Mouse (Mus musculus) lung, postnatal 36 days (tissue): ENCODE results near the gene Gnaz.

Experiments used
- DNase-seq: peaks from one replicate; pipeline ENCODE4 v3.0.0; 2022; ENCODE audit warnings: mixed read lengths

Gene Gnaz

DNA sequence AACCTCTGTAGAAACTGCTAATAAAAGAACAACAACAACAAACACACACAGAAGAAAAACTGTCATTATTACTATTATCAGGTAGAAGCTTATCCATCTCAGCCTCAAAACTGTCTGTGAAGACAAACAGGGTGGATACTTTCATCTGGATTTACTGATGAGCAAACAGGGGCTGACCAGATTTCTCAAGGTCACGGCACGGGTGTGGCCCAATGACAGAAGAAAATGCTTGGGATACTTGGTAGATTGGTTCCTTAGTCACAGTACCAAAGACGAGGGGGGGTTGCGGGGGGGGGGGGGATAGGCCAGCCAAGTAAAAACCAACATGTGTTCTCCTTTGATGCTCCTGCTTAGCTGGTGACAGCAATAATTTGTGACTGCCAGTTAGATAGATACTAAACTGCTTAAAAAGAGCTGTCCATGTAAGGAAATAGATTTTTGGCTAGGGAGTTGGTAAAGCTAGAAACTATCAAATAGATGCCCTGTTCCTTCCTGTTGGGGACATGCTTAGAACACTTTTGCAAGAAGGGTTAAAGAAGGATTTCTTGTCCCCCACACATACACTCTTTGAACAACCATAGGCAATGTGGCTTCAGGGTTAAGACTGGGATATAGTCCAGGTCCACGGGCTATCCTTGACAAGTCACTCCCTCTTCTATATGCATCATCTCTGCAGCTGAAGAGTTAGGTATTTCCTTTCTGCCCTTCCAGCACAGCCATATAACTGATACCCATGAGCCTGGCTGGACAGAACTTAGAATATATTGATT is 64.6 kb downstream of the Gnaz start:
- no peak for DNase-seq

DNA sequence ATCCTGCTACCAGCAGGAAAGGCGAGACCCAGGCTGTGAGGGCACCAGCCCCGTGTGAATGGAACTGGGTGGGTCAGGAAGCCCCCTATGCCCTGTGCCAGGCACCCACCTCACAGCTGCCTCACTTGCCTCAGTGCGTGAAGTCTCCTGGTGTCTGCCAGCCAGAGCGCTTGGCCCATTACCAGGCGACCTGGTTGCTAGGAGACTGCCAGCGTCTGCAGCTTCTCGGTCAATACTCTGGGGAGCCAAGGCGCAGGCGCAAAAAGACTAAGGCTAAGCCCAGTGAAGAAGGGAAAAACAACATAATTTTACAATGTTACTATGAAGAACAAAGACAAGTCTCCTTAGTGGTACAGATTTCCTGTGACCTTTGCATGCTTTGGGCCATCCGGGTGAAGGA is 65.4 kb downstream of the Gnaz start, which contains the start of gene Rsph14:
Gene Rsph14, minus strand, starts transcription at position 192 of the 400 bp plus-strand sequence.
- DNase-seq, result peak; percentile 82

DNA sequence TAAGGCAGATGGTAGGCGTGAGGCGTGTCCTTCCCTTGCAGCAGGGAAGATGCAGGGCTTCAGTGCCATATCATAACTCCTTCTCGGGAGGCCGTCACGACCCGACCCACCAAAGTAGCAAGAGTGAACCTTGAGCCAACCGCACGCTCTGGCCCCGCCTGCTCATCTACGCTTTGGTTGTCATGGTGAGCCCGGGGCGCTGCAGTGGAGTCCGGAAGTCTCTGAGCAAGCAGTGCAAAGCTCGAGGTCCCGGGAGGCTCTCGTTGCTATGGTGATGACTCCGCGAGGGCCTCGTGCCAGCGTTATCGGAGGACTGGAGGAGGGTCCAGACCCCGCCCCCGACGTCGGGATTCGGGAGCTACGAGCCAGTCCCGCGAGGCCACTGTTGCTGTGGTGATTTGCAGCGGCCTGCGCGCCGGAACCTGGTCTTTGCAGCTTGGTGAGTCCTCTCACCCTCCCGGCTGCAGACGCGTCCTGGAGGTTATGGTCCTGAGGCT is 70.0 kb downstream of the Gnaz start, which contains the start of gene Rab36:
Gene Rab36, plus strand, starts transcription at position 176 of the 497 bp plus-strand sequence.
- DNase-seq, result peak; percentile 93

DNA sequence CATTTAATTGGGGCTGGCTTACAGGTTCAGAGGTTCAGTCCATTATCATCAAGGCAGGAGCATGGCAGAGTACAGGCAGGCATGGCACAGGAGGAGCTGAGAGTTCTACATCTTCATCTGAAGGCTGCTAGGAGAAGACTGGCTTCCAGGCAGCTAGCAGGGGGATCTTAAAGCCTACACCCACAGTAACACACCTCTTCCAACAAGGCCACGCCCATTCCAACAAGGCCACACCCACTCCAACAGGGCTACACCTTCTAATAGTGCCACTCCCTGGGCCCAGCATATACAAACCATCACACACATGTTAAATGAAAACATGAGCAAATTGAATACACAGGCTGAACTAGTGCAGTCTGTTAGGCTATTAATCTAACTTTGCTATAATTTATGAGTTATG is 75.1 kb downstream of the Gnaz start:
- peak; percentile 24 for DNase-seq

DNA sequence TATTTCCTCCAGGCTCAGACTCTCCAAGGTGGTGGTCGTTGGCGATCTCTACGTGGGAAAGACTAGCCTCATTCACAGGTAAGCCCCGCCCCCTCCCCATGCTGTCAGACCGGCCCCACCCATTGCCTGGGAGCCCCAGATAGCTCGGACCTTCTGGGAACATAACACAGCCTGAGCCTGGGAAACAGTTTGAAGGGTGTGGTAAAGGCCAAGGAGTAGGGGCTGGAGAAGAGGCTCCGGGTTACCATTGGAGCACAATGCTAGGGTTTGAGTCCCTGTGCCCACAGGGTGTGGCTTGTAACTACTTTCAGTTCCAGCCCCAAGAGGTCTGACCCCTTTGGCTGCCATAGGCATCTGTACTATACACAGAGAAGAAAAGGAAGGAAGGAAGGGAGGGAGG is 77.5 kb downstream of the Gnaz start:
- no peak for DNase-seq

DNA sequence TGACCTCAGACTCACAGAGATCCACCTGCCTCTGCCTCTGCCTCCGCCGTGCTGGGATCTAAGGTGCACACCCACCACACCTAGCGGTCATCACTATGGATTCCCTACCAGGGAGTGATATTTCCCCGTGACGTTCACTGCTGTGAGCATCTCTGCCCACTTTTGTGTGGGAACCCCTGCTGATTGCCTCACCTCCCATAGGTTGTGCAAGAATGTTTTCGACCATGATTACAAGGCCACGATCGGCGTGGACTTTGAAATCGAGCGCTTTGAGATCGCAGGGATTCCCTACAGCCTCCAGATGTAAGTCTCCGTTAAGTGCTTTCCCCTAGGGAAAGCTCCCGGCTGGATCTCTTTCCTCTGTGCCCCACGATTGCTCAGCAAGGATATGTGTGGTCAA is 78.9 kb downstream of the Gnaz start:
- no peak for DNase-seq

DNA sequence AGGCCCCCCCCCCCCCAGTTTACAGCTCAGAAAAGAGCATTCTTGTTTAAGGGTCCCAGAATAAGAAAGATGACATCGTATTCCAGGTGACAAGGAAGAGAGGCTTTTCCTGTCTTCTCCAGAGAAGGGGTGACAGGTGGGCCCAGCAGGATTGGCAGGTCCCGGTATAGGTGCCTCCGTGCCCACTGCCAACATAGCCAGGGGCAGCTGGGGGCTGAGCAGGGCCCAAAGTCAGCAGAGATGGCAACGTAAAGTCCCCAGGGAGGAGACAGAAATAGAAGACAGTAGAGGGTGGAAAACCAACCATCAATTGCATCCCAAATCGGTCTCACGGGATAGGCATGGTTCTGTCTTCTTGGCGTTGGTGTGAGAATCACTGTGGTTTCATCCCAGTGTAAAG is 81.7 kb downstream of the Gnaz start:
- no peak for DNase-seq

DNA sequence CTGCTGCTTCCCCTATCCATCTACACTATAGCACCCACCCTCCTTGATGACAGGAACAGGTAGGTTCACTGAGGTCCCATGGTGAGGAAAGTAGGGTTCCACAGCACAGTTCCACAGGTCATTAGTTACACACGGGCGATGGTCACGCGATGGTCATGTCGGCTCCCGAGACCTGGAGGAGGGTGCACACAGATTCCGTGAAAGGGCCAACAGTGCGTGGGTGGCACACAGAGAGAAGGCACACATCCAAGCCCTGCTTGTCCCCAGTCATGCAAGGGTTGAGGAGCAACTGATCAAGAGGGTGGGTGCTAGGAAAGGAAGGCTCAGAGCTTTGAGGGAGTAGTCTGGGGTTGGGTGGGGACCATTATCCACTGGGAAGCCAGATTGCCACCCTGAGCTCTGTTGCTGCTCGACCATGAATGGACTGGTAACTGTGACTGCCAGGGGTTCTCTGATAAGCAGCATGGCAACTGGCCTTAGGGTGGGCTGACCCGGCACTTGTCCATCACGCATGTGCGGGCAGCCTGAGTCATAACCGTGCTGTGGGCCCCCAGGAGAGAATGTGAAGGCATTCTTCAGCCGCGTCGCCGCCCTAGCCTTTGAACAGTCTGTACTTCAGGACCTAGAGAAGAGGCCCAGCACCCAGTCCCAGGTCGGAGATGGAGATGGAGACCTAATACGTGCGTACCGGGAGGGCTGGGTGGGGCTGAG is 84.5 kb downstream of the Gnaz start:
- no peak for DNase-seq

DNA sequence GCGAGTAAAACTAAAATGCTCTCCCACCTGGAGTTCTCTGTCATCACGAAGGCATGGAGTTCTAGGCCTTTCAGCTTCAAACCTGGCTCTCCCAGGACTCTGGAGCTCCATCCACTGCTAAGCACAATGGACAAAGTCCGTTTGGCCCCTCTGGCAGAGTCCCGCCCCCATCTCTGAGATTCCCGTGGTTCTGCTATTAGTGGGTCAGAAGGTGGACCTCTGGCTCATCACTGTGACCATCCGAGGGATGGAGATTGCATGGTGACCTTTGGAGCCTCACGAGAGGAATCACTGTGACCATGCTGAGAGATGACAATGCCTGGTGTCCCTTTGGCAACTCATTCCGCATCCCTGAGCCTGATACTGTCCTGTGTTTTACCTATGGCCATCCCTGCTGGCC is 85.9 kb downstream of the Gnaz start:
- no peak for DNase-seq

DNA sequence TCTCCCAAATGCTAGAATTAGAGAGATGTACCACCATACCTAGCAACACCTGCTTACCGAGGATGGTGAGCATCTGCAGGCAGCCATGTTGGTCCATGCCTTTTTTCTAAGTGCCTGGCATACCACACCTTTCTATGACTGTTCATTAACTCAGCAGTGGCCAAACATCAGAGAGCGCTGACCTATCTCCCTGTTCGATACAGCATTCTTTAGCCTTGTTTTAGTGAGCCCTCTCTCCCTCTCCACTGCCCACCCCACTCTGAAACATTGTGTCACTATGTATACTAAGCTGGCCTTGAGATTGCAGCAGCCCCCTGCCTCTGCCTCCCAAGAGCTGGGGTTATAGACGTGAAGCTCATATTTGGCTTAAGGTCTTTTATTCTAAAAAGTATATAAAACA is 86.7 kb downstream of the Gnaz start:
- DNase-seq, result no peak

DNA sequence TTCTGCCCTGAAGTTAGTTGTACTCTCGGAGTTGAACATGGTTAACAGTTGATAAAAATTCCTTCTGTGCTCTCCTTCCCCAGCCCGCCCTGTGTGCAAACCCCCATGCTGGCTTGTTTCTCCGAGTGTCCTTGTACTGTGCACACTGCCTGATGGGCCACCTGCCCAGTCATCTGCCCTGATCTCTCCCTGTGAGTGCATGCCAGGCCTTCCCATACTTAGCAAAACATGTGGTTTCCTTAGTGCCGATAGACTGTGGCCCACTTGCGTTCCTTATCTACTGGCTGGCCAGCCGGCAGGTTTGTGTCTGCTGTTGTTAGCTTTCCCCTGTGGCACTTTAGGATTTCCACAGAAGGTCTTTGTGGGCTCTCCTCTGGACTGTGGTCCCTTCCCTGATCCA is 87.1 kb downstream of the Gnaz start:
- DNase-seq, result peak; percentile 73

DNA sequence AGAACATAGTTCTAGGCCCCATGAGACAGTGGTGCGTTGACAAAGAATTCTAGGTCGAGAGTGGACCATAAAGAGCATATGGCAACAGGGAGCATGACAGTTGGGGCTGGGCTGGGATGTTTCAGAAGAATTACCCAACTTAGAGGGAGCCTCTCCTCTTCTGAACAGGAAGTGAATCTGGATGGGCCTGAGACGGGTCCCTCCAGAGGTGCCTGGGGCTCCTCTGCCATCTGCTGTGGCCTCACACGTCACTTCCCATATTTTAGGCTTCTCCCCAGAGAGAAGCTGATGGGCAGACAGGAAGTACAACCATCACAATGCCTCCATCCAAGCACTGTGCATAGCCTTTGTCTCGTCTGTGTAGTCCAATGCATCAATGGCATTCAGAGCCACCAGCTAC is 88.7 kb downstream of the Gnaz start:
- DNase-seq, result no peak

DNA sequence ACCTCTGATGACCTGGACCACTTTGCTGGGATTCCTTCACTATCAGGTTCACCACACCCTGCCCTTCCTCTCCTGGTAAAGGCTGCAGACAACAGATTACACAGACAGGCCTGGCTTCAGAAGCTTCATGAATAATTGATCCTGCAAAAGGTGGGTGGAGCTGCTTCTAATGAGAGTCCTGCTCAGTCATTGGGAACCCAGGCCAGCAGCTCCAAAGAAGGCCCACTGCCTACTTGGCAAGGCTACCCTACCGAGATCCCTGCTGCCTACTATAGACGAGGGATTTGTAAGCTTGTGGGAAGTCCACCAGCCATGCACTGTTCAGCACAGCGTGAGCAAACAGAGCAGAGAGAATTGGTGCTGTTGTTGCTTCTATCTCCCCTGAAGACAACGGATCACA is 89.3 kb downstream of the Gnaz start:
- no peak for DNase-seq

DNA sequence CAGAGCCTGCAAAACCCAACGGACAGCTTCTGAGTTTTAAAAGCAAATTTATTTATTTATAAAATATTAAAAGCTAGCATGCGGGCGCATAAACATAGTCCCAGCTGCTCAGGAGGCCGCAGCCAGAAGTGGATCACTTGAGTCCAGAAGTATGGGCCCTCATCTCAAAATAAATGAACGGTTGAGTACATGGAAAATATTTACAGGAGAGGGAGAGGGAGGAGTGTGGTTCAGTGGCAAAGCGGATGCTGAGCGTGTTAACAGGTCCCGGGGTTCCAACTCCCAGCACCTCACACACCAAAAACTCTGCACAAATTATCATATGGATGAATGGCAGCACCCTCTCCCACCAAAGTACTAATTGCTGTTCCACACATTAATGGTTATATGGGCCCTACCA is 91.4 kb downstream of the Gnaz start:
- peak; percentile 81 for DNase-seq

DNA sequence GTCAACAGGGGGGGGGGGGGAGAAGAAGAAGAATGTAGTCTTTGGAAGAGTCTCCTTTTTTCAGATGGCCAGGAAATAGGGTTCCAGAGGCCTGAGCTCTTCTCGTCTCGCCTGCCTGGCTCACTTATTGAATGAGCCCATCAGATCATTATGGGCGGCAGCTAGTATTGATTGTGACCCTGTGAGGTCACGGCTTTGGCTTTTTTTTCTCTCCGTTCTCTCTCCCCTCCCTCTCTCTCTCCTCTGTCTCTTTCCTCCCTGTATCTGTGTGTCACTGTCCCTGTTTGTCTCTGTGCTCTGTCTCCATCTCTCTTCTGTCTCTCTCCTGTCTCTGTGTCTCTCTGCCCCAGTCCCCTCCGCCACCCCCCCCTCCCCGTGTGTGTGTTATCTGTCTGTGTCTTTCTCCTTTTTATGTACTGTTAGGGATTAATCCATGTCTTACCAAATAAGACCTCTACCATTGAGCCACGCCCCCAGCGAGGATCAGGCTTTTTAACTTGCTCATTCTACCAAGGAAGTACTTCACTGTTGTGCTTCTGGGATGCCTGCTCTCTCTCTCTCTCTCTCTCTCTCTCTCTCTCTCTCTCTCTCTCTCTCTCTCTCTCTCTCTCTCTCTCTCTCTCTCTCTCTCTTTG is 91.9 kb downstream of the Gnaz start:
- peak; percentile 62 for DNase-seq

DNA sequence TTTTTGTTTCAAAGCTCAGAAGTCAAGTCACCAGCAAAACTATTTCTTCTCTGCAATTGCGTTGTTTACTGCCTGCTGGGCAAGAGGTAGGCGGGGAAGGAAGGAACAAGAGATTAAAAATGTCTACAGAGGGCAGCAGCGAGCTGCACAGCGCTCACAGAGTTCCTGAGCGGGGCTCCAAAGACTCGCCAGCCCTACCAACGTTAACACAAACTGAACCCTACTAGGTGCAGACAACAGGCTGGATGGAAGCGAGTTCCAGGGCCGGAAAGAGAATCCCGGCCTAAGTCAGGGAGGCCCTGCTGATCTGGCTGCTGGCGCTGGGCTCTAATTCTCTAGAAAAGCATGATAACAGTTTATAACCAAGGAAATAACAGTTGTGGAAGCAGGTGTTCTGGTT is 92.4 kb downstream of the Gnaz start:
- peak; percentile 92 for DNase-seq

DNA sequence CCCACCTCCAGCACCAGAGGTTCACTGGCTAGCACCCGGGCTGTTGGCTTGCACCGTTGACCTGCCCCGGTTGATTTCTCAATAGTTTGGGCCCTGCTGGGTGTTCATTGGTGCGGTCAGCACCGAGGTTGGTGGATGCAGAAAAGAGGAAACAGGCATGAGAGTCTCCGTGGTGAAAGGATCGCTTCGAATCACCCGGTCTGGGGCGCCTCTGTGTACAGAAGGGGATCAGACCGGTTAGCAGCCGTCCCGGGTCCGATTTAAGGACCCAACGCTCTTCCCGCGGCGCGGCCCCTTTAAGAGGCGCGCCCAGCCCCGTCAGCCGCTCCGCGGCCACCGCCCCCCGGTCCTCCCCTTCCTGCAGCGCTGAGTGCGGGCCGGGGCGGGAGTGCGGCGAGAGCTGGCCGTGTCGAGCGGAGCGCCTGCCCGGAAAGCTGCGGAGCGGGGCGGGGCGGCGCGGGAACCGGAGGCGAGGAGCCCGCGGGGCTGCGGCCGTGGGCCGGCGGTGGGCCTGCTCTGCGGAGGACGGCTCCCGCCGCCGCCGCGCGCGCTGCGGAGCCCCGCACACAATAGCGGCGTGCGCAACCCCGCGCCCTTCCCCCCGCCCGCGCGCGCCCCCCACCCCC is 93.4 kb downstream of the Gnaz start, which contains the start of gene Bcr:
Gene Bcr, plus strand, starts transcription at position 376 of the 626 bp plus-strand sequence.
- DNase-seq, result peak; percentile 83

DNA sequence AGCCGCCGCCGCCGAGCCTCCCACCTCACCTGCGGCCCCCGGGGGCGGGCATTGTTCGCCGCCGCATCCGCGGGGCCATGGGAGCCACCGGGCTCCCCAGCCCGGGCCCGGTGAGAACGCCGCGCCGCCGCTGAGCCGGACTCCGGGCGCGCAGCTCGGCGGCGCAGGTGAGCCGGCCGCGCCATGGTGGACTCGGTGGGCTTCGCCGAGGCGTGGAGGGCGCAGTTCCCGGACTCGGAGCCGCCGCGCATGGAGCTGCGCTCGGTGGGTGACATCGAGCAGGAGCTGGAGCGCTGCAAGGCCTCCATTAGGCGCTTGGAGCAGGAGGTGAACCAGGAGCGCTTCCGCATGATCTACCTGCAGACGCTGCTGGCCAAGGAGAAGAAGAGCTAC is 93.9 kb downstream of the Gnaz start:
- no peak for DNase-seq

DNA sequence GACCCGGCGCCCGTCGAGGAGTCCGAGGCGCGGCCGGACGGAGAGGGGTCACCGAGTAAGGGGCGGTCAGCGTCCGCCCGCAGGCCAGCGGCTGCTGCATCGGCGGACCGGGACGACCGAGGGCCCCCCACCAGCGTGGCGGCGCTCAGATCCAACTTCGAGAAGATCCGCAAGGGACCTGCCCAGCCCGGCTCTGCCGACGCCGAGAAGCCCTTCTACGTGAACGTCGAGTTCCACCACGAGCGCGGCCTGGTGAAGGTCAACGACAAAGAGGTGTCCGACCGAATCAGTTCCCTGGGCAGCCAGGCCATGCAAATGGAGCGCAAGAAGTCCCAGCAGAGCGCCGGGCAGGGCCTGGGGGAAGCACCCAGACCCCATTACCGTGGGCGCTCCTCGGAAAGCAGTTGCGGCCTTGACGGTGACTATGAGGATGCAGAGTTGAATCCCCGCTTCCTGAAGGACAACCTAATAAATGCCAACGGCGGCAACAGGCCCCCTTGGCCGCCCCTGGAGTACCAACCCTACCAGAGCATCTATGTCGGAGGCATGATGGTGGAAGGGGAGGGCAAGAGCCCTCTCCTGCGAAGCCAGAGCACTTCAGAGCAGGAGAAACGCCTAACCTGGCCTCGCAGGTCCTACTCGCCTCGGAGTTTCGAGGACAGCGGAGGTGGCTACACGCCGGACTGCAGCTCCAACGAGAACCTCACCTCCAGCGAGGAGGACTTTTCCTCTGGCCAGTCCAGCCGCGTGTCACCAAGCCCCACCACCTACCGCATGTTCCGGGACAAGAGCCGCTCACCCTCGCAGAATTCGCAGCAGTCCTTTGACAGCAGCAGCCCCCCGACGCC is 94.6 kb downstream of the Gnaz start:
- DNase-seq, result no peak

DNA sequence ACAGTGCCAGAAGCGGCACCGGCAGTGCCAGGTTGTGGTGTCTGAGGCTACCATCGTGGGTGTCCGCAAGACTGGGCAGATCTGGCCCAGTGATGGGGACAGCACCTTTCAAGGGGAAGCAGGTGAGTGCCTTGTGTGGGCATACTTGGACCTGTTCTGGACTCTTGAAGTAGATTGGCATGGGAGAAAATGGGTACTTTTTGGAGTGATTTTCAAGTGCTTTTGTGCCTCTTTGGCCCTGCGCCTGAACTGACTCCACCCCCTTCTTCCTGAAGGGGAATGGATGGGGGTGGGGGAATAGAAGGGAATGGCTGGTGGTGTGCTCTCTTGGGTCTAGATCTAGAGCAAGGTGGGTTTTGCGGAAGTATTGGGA is 95.2 kb downstream of the Gnaz start:
- peak; percentile 82 for DNase-seq

DNA sequence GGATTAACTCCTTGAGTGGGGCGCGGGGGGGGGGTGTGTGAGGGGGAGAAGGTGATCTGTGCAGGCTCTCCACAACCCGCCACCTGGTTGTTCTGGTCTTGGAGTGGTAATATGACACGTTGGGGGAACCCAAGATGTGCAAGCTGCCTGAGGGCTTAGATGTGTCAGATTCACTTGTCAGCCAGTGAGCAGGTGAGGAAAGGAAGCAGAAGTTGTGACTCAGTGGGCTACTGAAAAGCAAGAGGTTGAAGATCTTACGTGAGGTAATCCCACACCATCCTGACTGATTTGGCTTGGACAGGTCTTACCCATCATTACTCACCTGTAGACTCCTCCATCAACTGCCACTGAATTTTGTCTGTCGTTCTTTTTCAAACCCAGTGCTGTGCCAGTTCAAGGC is 95.6 kb downstream of the Gnaz start:
- DNase-seq, result no peak

DNA sequence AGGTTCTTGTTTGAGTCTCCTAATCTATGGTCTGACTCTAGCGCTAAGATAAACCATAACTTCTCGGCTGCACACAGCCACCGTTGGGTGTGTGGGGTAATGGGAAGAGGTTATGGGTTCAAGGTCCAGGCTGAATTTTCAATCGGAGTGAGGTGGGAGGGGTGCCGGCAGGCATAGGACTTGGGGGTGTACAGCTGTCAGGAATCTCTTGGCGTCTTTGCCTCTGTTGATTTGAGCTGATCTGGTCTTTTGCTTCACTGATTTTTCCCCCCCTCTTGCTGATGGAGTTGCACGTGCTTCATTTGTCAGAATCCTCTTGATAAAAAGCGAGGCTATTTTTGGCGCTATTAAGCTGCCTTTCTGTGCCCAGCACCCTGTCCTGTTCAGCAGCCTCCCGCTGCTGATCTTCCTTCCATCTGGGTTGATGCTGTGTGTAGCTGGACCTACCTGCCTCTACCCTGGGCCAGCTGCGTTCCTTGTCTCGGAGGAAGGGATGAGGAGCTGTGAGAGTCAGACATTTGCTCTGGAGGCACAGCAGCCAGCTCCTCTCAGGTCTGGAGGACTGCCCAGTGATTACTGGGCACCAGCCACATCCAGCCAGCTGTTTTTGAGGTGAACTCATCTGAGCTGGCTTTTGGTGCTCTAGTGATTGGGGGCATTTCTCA is 96.5 kb downstream of the Gnaz start:
- no peak for DNase-seq
